Mouse (Mus musculus): ENCODE data around the gene Cebpzos.

The Cebpzos gene

DNA sequence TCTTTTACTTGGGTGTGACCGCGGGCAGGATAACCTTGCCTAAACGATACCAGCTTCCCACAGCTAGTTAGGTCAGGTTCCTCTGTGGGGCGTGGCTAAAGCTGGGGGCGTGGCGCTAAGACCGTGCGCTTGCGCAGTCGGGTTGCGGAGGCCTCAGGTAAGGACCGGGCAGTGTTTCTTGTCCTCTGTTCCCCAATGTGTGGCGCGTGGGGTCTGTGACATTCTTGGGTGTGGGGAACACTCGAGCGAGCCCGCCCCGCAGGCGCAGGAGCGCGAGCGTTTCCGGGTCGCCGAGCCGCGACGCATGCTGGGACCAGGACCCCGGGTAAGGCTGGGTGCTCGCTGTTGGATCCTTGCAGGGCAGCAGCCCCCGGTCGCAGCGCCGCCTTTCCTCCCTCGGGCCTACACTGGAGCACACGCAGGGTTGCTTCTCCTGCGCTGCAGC lies at the start of gene Cebpzos:
Gene Cebpzos, plus strand, starts transcription at position 132 of the 445 bp plus-strand sequence.
- peak; percentile 91 for DNase-seq (ENCODE audit: low read depth, low spot score)

DNA sequence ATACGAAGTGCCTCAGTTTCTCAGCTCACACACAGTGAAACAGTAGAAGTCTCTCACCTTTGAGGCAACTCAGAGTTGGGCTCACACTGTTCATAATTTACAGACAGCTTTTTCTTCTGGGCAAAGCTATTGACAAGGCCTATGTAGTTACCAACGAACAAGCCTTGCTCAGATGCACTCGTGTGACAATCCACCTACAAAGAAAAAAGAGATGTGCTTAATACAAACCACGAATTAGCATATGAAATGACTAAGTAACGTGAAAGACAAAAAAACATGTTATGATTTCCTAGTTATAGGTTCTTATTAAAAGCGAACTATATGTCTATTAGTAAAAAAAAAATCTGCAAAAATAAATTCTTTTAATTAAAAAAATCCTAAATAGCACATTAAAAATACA lies 42.4 kb upstream of the Cebpzos start:
- no peak for DNase-seq (ENCODE audit: low read depth, low spot score)

DNA sequence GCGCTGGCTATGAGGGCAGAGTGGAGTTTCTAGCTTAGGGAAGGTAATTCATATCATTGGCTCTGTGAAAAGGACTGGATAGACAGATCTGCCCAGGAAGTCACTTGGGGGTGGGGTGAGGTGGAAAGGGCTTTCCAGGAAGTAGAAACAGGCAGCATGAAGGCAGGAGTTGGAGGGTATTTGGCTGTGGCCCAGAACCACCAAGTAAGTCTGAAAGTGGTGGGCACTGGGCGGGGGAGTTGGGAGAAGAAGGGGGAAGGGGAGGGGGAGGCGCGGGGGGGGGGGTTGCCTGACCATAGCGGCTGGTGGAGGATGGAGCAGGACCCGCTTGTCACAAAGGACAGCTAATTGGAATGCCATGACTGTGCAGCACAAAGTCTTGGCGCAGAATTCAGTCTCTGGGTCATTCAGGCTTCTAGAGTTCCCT lies 34.4 kb upstream of the Cebpzos start:
- no peak for DNase-seq (ENCODE audit: low read depth, low spot score)

DNA sequence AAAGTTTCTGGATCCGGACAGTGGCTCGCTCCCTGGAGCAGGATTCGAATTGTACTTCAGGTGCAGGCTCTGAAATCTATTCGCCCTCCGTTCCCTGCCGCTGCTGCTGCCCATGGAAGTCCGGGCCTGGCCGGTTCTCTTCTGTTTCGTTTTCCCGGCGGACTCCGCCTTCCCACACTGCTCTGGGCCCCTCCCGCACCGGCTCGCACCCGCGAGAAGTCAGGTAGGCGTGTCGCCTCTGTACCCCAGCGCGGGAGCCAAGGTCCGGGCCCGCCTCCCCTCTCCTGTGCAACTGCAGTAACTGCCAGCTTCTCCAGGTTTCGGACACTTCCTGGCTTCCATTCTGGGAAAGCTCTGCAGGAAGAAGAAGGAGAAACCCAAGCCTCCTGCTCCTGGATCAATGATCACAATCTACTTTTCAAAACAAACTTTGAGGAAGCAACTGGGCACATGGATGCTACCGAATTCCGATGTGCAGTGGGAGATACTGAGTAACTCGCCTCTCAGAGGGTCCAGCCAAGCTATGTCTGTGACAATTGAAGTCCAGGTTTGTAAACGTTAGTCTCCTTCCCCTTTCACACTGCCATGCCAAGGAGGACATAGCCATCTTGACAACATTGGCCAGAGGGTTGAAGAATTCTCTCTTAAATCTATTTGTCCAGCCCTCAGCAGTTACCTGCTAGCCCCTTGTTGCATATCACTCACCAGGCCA lies 33.7 kb upstream of the Cebpzos start, which contains the start of gene Eif2ak2:
Gene Eif2ak2, minus strand, starts transcription at position 173 of the 712 bp plus-strand sequence.
- DNase-seq (ENCODE audit: low read depth, low spot score) = peak; percentile 94

DNA sequence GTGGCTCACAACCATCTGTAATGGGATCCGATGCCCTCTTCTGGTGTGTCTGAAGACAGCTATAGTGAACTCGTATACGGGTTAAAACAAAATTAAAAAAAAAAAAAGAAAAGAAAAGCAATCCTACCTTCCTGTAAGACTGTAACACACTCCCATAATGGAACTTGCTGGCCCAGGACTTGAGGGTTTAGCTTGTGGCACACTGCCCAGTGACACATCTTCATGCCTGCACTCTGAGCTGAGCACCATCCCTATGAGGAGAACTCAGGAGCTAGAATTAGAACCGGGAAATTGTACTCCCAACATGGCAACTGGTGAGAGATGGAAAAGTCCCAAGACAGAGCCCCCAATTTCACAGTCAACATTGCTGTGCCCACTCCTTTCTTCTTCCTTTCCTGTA lies 33.0 kb upstream of the Cebpzos start:
- peak; percentile 65 for DNase-seq (ENCODE audit: low read depth, low spot score)

DNA sequence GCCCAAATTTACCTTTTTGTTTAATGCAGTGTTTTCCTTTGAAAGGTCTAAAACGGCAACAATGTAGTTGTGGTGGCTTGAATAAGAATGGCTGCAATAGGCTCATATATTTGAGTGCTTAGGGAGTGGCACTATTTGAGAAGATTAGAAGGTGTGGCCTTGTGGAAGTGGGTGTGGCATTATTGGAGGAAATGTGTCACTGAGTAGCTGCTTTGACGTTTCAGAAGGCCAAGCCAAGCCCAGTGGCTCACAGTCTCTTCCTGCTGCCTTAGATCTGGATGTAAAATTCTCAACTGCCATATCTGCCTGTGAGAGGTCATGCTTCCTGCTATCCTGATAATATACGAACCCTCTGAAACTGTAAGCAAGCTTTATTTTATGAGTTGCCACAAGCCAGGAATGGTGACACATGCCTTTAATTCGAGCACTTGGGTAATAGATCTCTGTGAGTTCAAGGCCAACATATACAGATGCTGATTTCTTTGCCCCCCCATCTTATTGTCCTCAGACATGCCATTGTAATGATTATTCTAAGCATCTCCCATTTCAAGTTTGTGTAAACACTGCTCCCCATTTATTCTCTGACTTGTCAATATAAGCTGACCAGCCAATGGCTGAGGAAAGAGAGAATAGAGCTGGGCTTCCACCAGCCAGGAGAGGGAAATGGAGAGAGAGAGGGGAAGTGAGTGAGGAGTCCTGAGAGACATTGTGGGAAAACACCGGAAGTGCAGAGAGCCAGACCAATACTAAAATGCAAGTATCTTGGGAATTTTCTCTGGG lies 30.8 kb upstream of the Cebpzos start:
- no peak for DNase-seq (ENCODE audit: low read depth, low spot score)

DNA sequence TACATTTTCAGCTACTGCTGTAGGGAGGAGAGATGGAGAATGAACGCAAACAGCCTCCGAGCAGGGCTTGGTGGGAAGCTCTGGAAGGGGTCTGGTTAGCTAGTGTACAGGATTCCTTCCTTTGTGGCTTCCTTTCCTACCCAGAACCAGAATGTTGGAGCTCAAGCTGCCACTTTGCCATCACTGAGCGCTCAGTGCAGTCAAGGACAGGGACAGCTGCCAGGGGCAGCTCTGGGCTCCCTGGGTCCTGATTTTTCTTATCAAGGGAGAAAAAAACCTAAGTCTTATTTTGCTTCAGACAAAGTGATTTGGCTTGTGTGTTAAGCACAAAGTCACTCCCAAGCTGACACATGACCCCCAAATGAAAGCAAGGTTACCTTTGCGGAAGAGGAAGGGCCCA lies 27.7 kb upstream of the Cebpzos start:
- DNase-seq (ENCODE audit: low read depth, low spot score) = no peak

DNA sequence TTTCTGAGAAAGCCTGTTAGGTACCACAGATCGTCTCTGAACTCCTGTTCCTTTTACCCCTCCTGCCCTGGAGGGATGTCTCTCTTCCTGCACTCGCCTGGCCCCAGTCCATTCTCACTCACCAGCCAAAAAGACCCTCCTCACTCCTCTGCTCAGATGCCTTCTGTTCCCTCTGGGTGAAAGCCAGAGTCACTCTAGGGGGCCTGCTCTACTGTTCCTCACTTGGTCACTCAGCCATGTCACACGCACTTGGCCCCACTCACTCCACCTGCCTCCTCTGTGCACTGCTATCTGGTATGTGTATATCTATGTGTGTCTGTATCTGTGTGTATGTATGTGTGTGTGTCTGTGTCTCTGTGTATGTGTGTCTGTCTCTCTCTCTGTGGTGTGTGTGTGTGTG lies 27.1 kb upstream of the Cebpzos start:
- DNase-seq (ENCODE audit: low read depth, low spot score) = no peak

DNA sequence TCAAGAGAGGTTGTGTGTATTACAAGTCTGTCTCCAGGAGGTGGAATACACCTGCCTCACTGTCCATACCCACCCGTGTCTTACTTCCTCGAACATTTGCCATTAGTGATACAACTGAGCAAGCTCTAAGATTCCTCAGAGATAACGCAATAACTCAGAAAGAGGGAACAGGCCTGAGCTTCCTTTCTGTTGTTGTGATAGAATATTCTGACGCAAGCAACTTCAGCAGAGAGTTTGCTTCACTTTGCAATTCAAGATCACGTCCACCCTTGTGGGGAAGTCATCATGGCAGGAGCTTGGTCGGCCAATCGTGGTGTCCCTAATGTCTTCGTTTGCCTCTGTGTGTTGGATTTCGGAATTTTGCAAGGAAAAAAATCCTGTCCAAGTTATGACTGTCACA lies 25.3 kb upstream of the Cebpzos start:
- no peak for DNase-seq (ENCODE audit: low read depth, low spot score)

DNA sequence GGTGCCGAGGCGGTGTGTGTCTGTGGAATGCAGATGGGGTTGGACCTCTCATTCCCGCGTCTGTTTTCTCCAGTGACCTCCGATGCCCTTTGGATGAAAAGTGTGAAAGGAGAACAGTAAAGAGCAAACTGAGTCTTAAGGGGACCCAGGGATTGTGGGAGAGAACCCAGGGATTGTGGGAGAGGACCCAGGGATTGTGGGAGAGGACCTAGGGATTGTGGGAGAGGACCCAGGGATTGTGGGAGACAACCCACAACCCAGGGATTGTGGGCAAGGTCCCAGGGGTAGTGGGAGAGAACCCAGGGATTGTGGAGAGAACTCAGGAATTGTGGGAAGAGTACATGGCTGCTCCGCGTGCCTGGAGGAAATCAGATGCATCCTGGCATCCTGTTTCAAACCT lies 21.3 kb upstream of the Cebpzos start:
- no peak for DNase-seq (ENCODE audit: low read depth, low spot score)

DNA sequence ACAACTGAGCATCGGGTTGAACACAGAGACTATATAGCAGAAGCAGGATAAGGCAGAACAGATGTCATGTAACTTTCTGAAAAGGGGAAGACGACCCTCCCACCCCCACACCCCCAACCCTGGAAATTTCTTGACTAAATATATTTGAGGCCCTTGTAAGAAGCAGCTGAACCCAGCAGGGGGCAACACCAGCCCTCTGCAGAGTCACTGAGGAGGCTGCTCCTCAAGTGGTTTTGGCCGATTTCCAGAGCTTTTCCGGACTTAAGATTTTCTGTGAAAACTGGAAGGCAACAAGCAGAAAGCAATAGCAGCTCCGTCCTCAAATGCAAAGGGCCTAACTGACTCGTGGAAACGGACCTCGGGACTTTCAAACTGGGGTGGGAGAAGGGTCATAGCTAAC lies 20.9 kb upstream of the Cebpzos start:
- DNase-seq (ENCODE audit: low read depth, low spot score) = peak; percentile 70

DNA sequence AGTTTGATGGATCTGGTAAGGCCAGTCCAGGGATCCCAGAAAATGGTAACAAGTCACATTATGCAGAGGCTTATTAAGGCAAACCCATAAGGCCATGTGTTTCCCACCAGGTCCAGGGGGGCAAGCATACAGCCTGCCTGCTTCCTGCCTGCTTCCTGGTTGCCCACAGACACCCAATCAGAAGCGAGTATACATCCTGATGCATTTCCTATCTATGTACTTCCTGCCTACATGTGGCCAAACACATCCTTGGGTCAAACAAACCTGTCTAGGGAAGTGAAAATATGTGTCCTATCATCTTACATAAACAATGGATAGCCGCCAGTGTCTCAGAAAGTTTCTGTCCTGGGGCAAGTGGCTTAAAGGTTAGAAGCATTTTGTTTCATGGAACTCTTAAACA lies 13.1 kb upstream of the Cebpzos start:
- peak; percentile 21 for DNase-seq (ENCODE audit: low read depth, low spot score)

DNA sequence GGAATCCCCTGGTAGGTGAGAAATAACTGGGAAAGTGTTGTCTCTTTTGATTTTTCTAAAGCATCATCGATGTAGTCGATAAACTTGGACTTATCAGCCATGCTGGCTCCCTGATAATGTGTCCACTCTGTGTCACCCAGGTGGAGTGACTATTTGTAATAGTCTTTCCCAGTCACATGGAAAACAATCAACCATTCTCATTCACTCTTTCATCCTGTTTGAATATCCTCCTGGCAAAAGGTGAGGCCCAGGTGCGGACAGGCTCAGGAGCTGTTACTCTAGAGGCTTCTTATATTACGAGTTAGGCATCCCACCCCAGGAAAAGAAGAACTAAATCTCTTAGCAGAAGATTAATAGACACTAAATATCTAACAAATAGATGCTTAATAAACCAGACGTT lies 9.4 kb upstream of the Cebpzos start, which contains the start of gene Sult6b1:
Gene Sult6b1, minus strand, starts transcription at position 101 of the 400 bp plus-strand sequence.
- no peak for DNase-seq (ENCODE audit: low read depth, low spot score)

DNA sequence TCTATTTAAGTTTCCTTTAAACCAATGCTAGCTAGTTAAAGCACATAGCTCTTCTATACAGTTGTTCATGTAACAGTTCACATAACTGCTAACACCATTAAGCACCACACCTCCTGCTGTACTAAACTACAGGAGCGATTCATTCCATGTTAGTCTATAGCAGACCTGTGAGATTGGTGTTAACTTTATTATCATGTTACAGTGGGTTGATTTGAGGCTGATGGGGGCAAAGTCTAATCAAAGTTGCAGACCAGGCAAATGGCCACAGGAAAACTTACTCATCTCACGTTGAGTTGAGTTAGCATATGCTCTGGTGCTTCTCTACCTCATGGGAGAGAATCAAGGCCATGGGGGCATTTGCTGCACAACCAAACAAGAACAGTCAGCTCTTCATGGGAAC lies 6.9 kb upstream of the Cebpzos start:
- DNase-seq (ENCODE audit: low read depth, low spot score) = no peak

DNA sequence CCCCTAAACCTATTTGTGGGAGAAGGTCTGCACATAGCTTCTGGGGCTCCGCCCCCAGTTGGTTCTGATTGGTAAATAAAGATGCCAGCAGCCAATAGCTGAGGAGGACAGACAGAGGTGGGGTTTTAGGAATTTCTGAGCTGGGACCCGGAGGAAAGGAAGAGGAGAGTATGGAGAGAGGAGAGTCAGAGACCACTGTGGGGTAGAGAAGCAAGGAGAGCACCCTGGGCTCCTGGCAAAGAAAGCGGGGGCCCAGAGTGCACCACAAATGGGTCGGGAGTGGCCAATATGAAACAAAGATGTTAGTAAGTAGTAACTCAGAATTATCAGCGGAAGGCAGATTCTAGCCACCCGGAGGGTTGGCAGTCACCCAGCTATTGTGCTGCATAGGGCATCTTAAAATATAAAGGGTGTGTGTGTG lies 3.4 kb upstream of the Cebpzos start:
- DNase-seq (ENCODE audit: low read depth, low spot score) = no peak

DNA sequence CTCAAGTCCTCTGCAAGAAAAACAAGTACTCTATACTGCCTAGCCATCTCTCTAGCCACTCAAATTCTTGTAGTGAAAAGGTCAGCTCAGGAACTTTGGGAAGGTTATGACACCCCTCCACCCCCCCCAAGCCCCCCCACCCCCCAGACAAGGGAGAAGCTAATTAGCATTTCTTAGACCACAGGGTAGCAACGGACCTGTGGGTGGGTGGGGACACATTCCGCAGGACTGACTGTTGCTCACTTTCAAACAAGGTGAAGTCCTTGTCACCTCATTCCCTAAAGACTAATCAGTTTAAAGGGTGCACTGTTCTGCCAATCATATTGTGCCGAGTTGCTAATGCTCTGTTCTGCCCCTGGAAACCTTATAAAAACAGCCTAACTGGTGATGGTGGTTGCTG lies 2.4 kb upstream of the Cebpzos start:
- DNase-seq (ENCODE audit: low read depth, low spot score) = no peak

DNA sequence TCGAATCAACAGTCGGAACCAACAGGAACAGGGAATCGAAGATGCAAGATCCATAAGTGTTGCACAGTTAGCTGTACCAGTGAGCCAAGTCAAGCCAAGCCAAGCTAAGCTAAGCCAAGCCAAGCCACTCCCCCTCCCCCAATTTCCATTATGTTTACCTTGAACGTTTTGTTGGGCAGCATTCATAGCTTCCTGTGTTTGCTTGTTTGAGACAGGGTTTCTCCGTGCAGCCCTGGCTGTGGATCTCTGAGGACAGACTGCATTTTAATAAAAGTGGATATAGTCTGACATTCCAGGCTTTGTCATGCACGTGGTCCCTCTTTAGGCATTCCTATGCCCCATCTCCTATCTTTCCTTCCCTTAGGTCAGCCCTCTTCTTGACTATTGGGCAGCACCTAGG lies 528 bp upstream of the Cebpzos start:
- DNase-seq (ENCODE audit: low read depth, low spot score) = peak; percentile 56

DNA sequence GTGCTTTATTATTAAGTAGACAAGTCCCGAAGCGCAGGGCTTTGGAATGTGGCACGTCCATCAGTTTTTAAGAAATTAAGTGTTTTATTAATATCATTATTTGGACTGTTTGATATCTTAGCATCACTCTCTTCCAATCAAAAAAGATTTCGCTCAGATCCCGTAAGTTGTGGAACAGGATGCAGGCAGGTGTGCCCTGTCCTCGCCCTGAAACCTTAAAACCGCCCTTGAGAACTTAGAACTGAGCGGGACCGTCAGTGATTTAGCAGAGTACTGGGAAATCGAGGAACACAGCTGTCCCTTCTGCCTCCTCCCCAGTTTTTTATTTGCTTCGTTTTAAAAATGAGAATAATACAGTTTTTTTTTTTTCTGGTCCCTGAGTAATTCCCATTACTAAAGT lies 599 bp downstream of the Cebpzos start:
- DNase-seq (ENCODE audit: low read depth, low spot score) = no peak

DNA sequence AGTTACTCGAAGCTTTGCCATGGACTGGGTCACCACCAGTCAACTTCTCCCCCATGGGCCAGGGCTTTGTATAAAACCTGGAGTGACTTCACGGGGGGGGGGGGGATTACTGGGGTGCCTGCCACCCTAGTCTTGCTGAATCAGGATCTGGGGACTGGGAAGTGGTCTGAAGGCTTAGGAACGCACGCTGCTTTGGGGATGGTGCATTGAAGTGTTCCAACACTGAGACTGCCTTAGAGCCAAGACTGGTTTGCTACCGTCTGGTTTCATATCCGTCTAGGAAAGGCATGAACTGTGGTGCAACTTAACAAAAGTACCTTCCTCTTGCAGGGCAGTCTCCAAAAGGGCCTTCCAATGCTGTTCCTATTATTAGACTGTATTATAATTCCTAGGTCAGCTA lies 1.4 kb downstream of the Cebpzos start:
- DNase-seq (ENCODE audit: low read depth, low spot score) = no peak

DNA sequence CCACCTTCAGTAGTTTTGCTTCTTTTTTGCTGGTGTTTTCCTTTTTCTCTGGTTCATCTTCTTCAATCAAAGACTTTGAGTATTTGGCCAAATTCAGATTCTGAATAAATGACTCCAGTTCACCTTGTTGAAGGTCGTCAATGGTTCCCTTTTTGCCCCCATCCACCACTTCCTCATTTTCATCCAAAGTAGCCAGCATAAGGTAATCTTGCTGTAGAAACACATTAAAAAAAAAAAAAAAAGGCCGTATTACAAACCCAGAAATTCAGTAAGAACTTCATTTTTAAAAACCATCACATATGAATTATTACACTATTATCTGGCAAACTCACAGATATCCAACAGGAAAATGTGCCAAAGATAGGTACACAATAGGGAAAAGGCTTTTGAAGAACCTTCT lies 19.6 kb downstream of the Cebpzos start:
- DNase-seq (ENCODE audit: low read depth, low spot score) = no peak

DNA sequence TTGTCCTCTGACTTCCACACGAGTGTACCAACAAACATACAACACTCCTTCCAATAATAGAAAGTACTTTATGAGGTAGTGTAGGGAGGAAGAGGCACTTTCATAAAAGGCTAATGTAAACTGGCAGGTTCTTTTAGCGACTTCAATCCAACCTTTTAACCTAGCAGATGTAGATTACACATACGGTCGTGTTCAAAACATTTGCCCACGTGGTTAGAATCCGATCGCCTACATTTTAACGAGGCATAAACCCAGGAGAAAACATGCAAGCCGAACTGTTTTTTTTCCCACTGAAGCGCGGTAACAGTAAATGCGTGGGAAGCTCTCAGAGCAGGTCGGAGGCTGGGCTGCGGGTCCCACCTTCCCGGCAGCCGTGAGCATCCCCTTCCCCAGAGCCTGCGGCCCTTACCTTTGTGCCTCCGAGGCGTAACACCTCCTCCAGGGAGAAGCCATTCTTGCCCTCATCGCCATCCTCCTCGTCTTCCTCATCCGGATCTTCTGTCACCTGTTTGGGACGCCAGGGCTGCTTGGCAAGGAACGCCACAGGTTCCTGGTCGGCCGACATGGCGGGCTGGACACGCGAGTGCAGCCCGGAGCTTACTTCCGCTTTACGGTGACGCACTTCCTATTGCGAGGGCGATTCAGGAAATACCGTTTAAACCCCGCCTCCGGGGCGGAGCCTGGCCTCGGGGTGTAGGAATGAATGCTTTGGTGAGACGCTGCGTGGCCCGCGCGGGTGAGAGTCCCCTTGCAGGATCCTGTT lies 20.3 kb downstream of the Cebpzos start, which contains the start of the genes Cebpz and Ndufaf7:
Gene Cebpz, minus strand, starts transcription at position 601 of the 763 bp plus-strand sequence.
Gene Ndufaf7, plus strand, starts transcription at position 671 of the 763 bp plus-strand sequence.
- DNase-seq (ENCODE audit: low read depth, low spot score) = peak; percentile 100
